Mouse (Mus musculus): Measurements from ENCODE around the gene Foxl1. TPM values are rescaled to one million over a fixed set of nuclear protein-coding genes. Genes with fewer than 3 reads are reported as not detected.
A peak's percentile ranks its signal among the peaks of the same experiment; 100 is the strongest.

The Foxl1 gene
- total and polyA plus RNA-seq, 3 experiments: 0.07 to 0.12 TPM; not detected in 1

DNA sequence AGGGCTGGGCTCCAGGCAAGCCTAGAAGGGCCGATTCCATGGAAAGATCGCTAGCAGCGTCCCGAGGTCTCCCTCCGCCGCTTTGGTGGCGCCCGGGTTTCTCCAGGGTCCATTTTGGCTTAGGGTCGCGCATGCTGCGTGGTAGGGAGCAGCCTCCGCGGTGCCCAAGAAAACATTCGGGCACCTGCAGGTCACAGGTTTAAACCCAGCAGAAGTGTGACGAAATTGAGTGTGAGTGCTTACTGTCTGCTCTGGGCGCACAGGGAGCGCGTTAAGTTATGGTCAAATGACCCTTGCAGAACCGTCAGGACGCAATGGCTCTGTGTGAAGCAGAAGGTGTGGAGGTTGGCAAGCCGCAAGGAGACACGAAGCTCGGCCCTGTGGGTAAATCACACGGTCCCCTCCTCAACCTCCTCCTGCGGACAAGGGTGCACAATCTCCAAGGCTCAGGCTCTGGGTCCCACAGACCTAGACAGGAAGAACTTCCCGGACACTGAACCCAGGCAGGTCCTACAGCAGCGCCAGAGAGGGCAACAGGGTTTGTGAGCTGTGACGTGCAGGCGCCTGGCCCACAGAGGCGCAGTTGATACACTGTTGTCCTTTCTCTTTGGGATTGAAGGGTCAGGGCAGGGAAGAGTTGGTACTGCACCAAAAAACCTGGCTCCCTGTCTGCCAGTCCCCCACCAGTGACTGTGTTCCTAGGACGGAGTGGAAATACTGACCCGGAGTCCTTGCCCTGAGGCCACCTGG, 37.9 kb upstream of the Foxl1 start:
- Histone ChIP-seq H3K36me3 (ENCODE audit: control insufficient read depth in 1 of 2, insufficient read depth in 2 of 2, low read length in 2 of 2) (no peaks in the 10 kb centered on the region), H3K4me3 (ENCODE audit: control insufficient read depth in 1 of 2, insufficient read depth in 1 of 2, low read depth in 2 of 2, low read length in 2 of 2) (no peak overlapping the region), H3K9me3 (replicated peaks; ENCODE audit: insufficient read depth, low read length) (no peaks in the 10 kb centered on the region), H3K27me3 (ENCODE audit: control insufficient read depth in 1 of 2, insufficient read depth in 2 of 2, low read length in 2 of 2) (no peaks in the 10 kb centered on the region), H3K4me1 (ENCODE audit: control insufficient read depth in 1 of 2, insufficient read depth in 2 of 2, low read length in 2 of 2) (no peaks in the 10 kb centered on the region), H3K9ac (ENCODE audit: control insufficient read depth, low read depth, low read length, poor library complexity, severe bottlenecking) (no peak overlapping the region), H3K79me2 (ENCODE audit: control insufficient read depth, insufficient read depth, low read length, poor library complexity) (no peaks in the 10 kb centered on the region), H3K27ac (ENCODE audit: control insufficient read depth, low read depth, low read length) (no peak overlapping the region)
- no peak for DNase-seq (ENCODE audit: low read depth, low spot score)
- no peak for TF ChIP-seq MEF2A (IDR thresholded peaks at IDR 0.05; ENCODE audit: extremely low read depth, insufficient replicate concordance, low read depth, low read length, poor library complexity, severe bottlenecking)

GRCm38 (mm10) chr8:121090716-121091115, 37.0 kb upstream of the Foxl1 start:
- no peaks in the 10 kb centered on the region for H3K9me3 ChIP-seq (replicated peaks; ENCODE audit: insufficient read depth, low read length)
- TF ChIP-seq HCFC1 (IDR thresholded peaks at IDR 0.05; ENCODE audit: low read depth, low read length): no peak
- no peak overlapping the region for H3K27ac ChIP-seq (ENCODE audit: control insufficient read depth, low read depth, low read length)
- DNase-seq (ENCODE audit: low read depth, low spot score): no peak
- H3K27me3 ChIP-seq (ENCODE audit: control insufficient read depth in 1 of 2, insufficient read depth in 2 of 2, low read length in 2 of 2): no peaks in the 10 kb centered on the region
- no peaks in the 10 kb centered on the region for H3K36me3 ChIP-seq (ENCODE audit: control insufficient read depth in 1 of 2, insufficient read depth in 2 of 2, low read length in 2 of 2)
- no peaks in the 10 kb centered on the region for H3K79me2 ChIP-seq (ENCODE audit: control insufficient read depth, insufficient read depth, low read length, poor library complexity)
- H3K4me3 ChIP-seq (ENCODE audit: control insufficient read depth in 1 of 2, insufficient read depth in 1 of 2, low read depth in 2 of 2, low read length in 2 of 2): no peak overlapping the region
- H3K4me1 ChIP-seq (ENCODE audit: control insufficient read depth in 1 of 2, insufficient read depth in 2 of 2, low read length in 2 of 2): no peaks in the 10 kb centered on the region
- no peak overlapping the region for H3K9ac ChIP-seq (ENCODE audit: control insufficient read depth, low read depth, low read length, poor library complexity, severe bottlenecking)

- Histone ChIP-seq H3K27ac (ENCODE audit: control insufficient read depth, low read depth, low read length) (no peak overlapping the region), H3K36me3 (ENCODE audit: control insufficient read depth in 1 of 2, insufficient read depth in 2 of 2, low read length in 2 of 2) (no peaks in the 10 kb centered on the region), H3K4me1 (ENCODE audit: control insufficient read depth in 1 of 2, insufficient read depth in 2 of 2, low read length in 2 of 2) (no peaks in the 10 kb centered on the region), H3K79me2 (ENCODE audit: control insufficient read depth, insufficient read depth, low read length, poor library complexity) (no peaks in the 10 kb centered on the region), H3K9me3 (replicated peaks; ENCODE audit: insufficient read depth, low read length) (no peaks in the 10 kb centered on the region), H3K27me3 (ENCODE audit: control insufficient read depth in 1 of 2, insufficient read depth in 2 of 2, low read length in 2 of 2) (no peaks in the 10 kb centered on the region), H3K9ac (ENCODE audit: control insufficient read depth, low read depth, low read length, poor library complexity, severe bottlenecking) (no peak overlapping the region), H3K4me3 (ENCODE audit: control insufficient read depth in 1 of 2, insufficient read depth in 1 of 2, low read depth in 2 of 2, low read length in 2 of 2) (no peak overlapping the region)
- TF ChIP-seq MAX (IDR thresholded peaks at IDR 0.05; ENCODE audit: low read length) (no peak), UBTF (IDR thresholded peaks at IDR 0.05; ENCODE audit: borderline replicate concordance, insufficient read depth, low read depth, low read length) (no peak), TBP (IDR thresholded peaks at IDR 0.05; ENCODE audit: low read depth, low read length) (no peak), ZMIZ1 (IDR thresholded peaks at IDR 0.05; ENCODE audit: low read depth, low read length) (no peak)
- no peak for DNase-seq (ENCODE audit: low read depth, low spot score)
Measured at GRCm38 (mm10) chr8:121092141-121092540, 35.6 kb upstream of the Foxl1 start.

DNA sequence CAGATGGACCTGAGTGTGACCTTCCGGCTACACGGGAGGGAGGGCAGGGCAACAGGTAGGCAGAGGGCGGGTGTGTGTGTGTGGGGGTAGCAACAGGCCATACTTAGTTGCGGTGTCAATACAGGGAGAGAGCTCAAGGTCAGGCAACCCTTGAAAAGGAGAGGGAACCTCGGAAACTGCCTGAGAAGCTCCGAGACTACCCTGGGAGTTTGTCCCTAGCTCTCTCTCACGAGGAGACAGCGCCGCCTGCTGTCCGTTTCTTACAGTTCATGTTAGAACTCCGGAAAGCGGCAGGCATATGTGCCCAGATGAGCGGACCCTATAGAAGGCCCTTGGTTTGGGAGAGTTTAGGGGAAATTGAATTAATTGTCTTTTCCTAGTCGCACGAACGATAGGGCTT, 35.1 kb upstream of the Foxl1 start:
- H3K27me3 ChIP-seq (ENCODE audit: control insufficient read depth in 1 of 2, insufficient read depth in 2 of 2, low read length in 2 of 2): no peaks in the 10 kb centered on the region
- H3K9me3 ChIP-seq (replicated peaks; ENCODE audit: insufficient read depth, low read length): no peaks in the 10 kb centered on the region
- no peak overlapping the region for H3K4me3 ChIP-seq (ENCODE audit: control insufficient read depth in 1 of 2, insufficient read depth in 1 of 2, low read depth in 2 of 2, low read length in 2 of 2)
- no peaks in the 10 kb centered on the region for H3K79me2 ChIP-seq (ENCODE audit: control insufficient read depth, insufficient read depth, low read length, poor library complexity)
- DNase-seq (ENCODE audit: low read depth, low spot score): peak; percentile 79
- H3K9ac ChIP-seq (ENCODE audit: control insufficient read depth, low read depth, low read length, poor library complexity, severe bottlenecking): no peak overlapping the region
- H3K36me3 ChIP-seq (ENCODE audit: control insufficient read depth in 1 of 2, insufficient read depth in 2 of 2, low read length in 2 of 2): no peaks in the 10 kb centered on the region
- H3K4me1 ChIP-seq (ENCODE audit: control insufficient read depth in 1 of 2, insufficient read depth in 2 of 2, low read length in 2 of 2): no peaks in the 10 kb centered on the region
- H3K27ac ChIP-seq (ENCODE audit: control insufficient read depth, low read depth, low read length): no peak overlapping the region
- TF ChIP-seq MYC (IDR thresholded peaks at IDR 0.05; ENCODE audit: low read depth, low read length) (no peak), ETS1 (IDR thresholded peaks at IDR 0.05; ENCODE audit: low read depth, low read length) (no peak), POLR2A (IDR thresholded peaks at IDR 0.05; ENCODE audit: control insufficient read depth in 1 of 2, insufficient read depth in 1 of 2, low read depth in 1 of 2, low read length in 2 of 2, poor library complexity in 1 of 2) (no peak), JUND (IDR thresholded peaks at IDR 0.05; ENCODE audit: low read depth, low read length) (no peak), NRF1 (IDR thresholded peaks at IDR 0.05; ENCODE audit: insufficient read depth, low read depth, low read length, poor library complexity, severe bottlenecking) (no peak), ELF1 (IDR thresholded peaks at IDR 0.05; ENCODE audit: low read depth, low read length) (0 out of 2 replicates have a peak, but pooled peaks have one; percentile 42), ZC3H11A (IDR thresholded peaks at IDR 0.05; ENCODE audit: low read depth, low read length) (peak; percentile 84), ZMIZ1 (IDR thresholded peaks at IDR 0.05; ENCODE audit: low read depth, low read length) (no peak), GATA1 (IDR thresholded peaks at IDR 0.05; ENCODE audit: low read depth, low read length) (no peak), HCFC1 (IDR thresholded peaks at IDR 0.05; ENCODE audit: low read depth, low read length) (no peak), RAD21 (IDR thresholded peaks at IDR 0.05; ENCODE audit: low read depth, low read length) (peak; percentile 94), MAX (IDR thresholded peaks at IDR 0.05; ENCODE audit: low read length) (no peak), MAFK (IDR thresholded peaks at IDR 0.05; ENCODE audit: borderline replicate concordance, low read depth, low read length) (no peak), GABPA (IDR thresholded peaks at IDR 0.05; ENCODE audit: low read depth, low read length) (no peak), CTCF (IDR thresholded peaks at IDR 0.05 in 2 of 3, conservative IDR thresholded peaks at IDR 0.05 in 1 of 3; ENCODE audit: control insufficient read depth in 1 of 3, insufficient read depth in 1 of 3, low read depth in 2 of 3, low read length in 3 of 3, poor library complexity in 1 of 3, severe bottlenecking in 1 of 3) (peak; percentile 87 to 94 (median 94)), TCF12 (IDR thresholded peaks at IDR 0.05; ENCODE audit: low read depth, low read length) (peak; percentile 15; the same call in 1 of the 2 replicates)

All from MEL (cell line).